Mouse (Mus musculus) right cerebral cortex, adult 2 months (tissue): ENCODE results near the gene Chchd3.

Experiments
- DNase-seq, 2 experiments: peaks; one replicate each; pipeline ENCODE4 v3.0.0; 2021 to 2022; ENCODE audit warnings: low spot score in 2 of 2

The Chchd3 gene

GRCm38 (mm10) chr6:32935576-32935975, 124.5 kb downstream of the Chchd3 start:
- no peak for DNase-seq

- no peak for DNase-seq
Observed at GRCm38 (mm10) chr6:32931106-32931770, 128.8 kb downstream of the Chchd3 start.

DNA sequence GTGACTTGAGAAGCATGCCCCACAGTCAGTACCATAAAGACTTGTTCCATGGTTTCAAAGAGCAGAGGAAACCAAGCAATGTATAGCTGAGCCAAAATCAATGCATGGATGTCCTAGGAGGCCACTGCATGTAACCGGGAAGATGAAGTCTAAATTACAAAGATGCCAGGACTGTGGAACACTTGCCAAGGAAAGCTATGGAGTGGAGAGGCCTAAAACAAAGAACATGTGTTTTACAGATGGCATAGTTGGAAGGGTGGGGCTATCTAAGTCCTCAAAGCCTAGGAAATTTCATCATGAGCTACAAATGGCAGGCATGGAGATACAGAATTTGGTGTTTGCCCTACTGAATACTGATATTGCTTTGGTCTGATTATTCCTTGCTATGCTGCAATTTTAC, 137.7 kb downstream of the Chchd3 start:
- DNase-seq, result no peak

DNA sequence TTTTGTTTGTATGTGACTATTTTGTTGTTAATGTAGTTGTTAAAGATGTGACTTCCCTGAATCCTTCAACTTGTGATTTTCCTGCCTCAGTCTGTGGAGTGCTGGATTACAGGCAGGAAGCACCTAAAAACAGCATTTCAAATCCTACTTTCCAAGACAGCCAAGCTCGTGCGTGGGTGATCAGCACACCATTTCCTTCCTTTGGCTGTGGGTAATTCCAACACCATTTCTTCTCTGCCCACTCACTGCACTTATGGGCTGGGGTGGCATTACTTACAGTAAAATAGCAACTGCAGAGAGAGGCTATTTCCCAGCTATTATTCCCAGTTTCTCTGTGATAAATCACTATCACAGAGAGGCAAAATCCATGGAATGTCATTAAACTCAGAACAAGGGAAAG, 140.0 kb downstream of the Chchd3 start:
- DNase-seq, result peak; percentile 71 to 74

DNA sequence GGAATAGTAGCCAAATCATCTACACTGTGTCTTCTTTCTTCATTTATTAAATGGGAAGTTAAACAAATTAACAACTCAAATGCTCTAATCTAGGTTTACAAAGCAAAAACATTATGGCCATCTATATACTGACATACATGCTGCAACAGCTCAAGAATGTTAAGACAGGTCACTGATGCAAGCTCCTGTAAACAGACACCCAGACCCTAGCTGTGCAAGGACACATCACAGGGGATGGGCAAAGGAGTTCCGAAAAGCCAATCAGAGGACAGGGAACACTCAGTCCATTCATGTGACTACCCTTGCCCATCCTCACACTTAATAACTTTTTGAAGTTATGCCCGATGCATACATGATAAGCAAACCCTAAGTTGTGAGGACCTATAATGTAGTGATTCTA, 149.4 kb downstream of the Chchd3 start:
- no peak for DNase-seq

DNA sequence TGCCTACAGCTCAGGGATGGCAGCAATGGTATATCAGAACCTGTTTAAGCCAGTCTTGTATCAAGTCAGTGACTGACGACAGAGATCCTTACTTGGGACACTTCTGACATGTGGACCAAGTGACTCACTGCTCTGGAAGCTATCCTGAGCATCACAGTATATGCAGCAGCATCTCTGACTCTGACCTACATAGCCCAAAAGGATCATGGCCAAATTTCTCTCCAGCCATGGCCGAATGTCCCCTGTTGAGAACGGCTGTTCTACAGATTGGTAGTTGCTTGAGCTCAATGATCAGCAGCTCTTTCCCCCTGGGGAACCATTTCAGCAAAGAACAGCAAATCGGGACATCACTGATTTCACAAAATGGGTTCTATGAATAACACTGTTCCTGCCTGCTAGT, 161.0 kb downstream of the Chchd3 start:
- DNase-seq, result no peak

DNA sequence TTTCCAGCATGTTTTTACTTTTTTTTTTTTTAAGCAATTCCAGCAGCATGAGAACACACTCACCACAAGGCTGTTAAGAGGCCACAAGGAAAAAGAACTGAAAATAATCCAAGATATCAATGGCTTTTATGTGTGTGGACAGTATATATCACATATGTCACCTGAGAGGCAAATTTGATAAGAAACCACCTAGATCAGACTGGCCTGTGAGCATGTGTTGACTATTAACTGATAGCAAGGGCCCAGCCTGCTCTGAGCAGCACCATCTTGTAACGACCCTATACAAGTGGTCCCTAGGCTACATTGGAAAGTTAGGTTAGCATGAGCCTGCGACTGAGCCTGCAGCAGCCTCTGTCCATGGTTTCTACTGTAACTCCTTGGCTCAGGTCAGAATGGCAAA, 166.0 kb downstream of the Chchd3 start:
- no peak for DNase-seq

- no peak for DNase-seq
Observed at GRCm38 (mm10) chr6:32890726-32891125, 169.3 kb downstream of the Chchd3 start.

DNA sequence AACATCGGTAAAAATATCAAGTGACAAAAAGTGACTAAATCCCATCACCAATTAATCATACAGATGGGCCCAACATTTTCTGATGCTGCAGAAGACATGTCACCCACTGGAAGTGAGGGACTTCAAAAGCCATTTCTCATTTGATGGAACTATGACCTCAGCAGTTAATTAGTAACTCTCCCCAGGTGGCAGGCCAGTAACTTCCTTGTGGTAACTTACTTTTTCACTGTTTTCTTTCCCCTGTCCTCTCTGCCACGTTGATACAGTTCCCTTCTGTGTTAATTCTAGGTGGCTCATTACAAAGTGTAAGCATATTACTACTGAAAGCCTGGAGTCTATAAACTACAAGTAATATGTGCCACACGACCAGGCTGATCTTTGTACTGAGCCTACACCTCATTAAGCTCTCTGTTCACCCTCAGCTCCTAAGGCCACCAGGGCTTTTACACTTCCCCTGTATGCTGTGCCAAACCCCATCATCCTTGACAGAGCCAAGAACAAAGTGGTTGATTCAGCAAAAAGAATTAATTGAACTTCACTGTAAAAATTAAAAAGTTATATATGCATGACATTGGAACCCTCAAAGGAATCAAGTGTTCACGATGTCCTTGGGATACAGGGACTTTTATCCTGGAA, 171.0 kb downstream of the Chchd3 start:
- no peak for DNase-seq

GRCm38 (mm10) chr6:32878586-32878985, 181.5 kb downstream of the Chchd3 start:
- no peak for DNase-seq

DNA sequence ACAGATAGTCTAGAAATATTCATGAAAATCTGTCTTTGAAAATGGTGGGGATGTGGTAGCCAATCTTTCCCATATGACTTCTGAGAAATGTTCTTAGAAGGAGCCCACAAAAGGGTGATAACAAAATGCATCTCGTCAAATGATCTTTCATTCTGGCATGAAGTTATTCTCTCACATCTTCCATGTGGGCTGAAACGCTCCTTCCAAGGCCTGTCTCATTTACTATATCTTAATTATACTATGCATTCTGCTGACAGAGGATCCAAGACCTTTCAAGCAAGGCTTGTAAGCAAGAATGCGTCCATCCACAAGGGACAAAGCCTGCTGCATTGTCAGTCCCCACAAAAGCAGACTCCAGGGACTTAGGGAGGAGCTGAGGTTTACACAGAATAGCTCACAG, 185.9 kb downstream of the Chchd3 start:
- DNase-seq, result no peak

- no peak for DNase-seq
Observed at GRCm38 (mm10) chr6:32872805-32873204, 187.3 kb downstream of the Chchd3 start.

DNA sequence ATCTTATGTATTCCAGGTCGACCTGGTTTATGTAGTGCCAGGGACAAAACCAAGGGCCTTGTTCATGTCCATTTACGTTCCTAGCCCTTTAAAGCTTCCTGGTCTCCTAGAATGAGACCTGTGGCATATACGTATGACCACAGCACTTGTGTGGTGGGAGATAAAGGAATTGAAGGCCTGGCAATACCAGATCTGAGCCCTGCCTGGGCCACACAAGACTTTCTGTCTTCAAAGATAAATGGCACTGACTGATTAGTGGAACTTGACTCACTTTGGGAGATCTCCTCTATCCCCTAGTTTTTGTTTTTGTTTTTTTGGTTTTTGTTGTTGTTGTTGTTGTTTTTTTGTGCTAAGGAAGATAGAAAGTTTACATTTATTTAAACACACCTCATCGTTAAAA, 209.1 kb downstream of the Chchd3 start:
- no peak for DNase-seq

DNA sequence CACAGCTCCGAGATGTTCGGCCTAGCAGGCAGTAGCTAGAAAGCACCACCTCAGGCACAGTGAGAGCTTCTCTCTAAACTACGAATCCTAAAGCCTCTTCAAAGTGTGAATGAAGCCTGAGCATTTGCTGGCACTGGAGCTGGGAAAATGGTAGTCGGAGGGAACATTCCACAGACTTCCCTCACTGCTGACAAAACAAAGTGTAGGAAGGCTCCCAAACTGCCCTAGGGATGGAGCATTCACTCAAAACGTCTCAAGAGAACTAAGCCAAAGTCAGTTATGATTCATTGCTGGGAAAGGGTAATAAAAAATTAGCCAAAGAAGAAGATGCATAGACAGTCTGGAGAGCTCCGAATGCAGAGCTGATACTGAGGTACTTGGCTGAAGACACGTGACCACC, 211.1 kb downstream of the Chchd3 start:
- no peak for DNase-seq

DNA sequence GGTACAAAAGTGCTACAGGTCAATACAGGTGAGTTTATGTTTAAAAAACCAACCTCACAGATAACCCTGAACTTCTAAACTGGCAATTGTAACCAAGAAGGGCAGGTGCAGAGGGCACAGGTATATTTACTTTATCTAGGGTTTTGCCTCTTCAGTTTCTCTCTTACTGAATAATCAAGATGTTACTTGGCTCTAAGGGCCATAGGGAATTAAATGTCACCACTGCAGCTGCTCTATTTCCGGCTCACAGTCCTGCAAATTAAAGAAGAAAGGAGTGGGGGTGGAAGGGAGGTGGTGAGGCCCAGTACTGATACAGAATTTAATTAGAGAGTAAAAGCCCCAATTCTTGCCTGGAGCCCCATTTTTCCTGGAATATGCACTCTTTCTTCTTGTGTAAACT, 214.6 kb downstream of the Chchd3 start:
- DNase-seq, result no peak

GRCm38 (mm10) chr6:32837939-32838301, 222.1 kb downstream of the Chchd3 start:
- peak in 1 of 2 experiments; percentile 17 for DNase-seq

- DNase-seq, result peak; percentile 59 to 70
Observed at GRCm38 (mm10) chr6:32837165-32837938, 222.7 kb downstream of the Chchd3 start.

DNA sequence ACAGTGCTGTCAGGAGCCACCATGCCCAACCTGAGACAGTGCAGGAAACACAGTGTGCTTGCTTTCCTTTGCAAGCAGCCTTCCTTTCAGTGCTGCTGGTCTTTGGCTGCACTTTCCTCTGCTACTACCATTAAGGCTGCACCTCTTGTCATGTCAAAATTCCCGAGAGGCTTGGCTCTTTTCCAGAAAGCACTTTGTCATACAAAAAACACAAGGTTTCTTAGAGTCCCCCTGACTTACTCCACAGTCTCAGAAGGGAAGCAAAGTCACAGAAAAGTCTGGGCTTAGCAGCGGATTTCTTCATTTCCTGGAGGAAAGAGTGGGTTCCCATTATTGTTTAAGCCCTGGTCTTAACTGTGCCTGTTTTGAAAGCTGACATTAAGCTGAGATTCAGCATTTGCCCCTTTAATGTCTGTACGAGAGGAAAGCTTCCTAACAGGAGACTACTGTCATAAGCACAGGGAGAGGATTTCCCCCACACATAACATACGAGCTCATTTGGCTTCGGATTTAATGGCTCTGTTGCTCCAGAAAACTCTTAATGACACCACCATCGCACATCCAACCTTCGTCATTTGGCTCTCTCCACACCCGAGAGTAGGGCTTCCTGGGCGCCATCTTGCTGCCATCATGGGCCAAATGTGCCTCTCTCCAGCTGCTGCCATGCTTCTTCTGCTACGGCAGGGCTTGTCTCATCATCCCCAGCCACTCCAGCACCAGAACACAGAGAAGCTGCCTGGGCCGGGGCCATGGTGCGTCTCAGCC, 236.0 kb downstream of the Chchd3 start:
- no peak for DNase-seq

GRCm38 (mm10) chr6:32818961-32819360, 241.1 kb downstream of the Chchd3 start:
- DNase-seq, result no peak

DNA sequence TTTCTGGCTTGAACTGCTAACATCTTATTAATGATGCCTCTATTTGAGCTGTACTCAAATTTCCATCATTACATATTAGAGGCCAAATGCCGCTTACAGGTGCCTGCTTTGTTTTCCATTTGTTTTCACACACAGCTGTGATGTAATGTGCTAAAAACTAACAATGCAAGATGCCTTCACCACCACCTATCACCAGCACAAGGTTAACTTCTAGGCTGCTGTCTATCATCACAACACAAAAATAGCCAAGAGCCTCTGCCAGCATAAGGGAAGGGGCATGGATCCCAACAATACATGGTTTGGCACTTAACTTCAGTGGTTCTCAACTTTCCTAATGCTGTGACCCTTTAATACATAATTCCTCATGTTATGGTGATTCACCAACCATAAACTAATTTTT, 251.3 kb downstream of the Chchd3 start:
- DNase-seq, result no peak

DNA sequence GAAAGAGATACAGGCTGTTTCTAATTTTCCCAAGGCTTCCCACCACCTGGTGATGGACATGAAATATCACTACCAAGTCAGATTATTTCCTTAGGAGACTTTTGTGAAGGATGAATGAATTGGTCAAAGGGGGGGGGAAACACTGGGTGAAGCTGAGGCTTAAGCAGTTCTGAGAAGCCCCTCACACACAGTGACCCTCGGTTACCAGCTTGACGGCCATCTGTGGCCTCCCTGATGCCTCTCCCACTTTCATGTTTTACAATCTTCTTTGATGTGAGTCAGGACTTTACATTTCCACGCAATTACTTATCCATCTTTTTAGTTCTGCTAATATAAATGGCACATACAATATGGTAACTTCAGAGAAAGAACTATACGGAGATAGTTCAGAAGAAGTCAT, 252.3 kb downstream of the Chchd3 start:
- DNase-seq, result no peak

DNA sequence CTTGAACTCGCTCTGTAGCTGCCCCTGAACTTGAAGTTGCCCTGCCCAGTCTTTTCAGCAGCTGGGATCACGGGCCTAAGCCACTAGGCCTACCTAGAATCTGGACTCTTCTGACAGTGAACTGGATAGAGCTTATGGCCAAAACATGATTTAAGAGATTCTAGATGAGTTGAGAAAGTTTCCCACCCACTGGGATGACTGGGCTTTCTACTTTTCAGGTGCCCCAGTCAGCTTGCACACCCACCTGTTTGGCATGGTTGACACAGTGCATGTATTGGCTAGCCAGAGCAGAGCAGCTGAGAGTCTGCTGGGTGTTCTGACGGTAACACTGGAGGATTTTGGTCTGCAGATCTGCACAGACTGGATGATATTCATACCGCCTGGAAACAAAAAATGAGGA, 256.4 kb downstream of the Chchd3 start:
- no peak for DNase-seq
